Mouse (Mus musculus) cerebellum, adult 18-20 months (tissue): Measurements from ENCODE around the gene Cyld.
"Not testable (repeated sequence)": the region's sequence is repeated elsewhere in the genome, so short reads cannot be mapped to it uniquely, and the experiment has no call there.

Experiments used
- DNase-seq, 2 experiments: peaks; one replicate each; pipeline ENCODE4 v3.0.0; 2021

Cyld gene

DNA sequence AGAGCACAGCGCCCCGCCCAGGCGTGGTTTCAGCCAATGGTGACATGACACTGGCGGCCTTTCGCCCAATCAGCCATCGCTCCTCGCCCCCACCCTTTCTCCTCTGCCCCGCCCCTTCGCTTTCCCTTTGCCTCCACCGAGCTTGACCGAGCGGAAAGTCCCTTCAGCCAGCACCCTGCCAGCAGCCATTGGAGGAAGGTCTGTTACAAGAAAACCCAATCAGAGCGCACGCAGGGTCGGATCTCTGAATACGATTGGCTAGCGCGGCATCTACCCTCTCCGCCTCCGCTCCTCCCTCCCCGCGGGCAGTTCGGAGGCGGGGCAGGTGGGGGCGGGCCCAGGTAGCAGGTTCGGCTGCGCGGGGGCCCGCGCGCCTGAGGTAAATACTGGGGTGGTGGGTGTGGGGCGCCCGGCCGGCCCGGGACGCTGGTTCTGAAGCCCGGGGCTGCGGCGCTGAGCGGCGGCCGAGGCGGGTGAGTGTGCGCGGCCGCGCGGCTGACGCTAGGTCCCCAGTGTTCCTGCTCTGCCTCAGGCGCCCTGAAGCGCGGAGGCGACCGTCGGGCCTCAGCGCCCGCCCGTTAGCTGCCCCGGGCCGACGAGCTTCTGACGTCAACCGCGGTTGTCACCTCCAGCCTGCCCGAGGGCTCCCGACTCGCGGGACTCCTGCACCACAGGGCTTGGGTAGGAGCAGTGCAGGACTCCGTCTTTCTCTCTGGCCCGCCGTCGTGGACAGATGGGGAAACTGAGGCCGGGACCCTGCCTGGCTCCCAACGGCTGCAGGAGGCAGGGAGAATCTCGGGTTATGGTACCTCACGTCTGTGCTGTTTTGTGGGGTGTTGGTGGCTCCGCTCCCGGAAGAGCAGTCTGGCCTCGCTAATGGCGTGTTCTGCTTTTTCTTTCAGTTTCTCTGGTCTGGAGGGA, at the start of gene Cyld:
Cyld (plus strand) TSS at position 308 of the 921 bp plus-strand sequence.
- peak; percentile 97 to 100 for DNase-seq

DNA sequence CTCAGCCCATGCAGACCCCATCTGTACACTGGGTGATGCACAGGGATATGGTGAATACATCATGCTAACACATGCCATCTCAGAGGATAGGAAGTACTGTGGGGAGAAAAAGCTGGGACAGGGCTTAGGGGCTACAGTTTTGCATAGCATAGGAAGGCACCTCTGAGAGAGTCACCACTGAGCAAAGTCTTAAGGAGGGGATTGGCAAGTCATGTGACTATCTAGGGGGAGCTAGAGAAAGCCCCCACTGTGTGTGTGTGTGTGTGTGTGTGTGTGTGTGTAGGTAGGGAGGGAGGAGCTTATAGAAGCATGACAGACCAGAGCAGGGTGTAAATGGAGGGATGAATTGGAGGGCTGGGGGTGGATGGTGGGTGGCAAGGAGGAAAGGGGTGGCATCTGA, 48.5 kb upstream of the Cyld start:
- no peak for DNase-seq

DNA sequence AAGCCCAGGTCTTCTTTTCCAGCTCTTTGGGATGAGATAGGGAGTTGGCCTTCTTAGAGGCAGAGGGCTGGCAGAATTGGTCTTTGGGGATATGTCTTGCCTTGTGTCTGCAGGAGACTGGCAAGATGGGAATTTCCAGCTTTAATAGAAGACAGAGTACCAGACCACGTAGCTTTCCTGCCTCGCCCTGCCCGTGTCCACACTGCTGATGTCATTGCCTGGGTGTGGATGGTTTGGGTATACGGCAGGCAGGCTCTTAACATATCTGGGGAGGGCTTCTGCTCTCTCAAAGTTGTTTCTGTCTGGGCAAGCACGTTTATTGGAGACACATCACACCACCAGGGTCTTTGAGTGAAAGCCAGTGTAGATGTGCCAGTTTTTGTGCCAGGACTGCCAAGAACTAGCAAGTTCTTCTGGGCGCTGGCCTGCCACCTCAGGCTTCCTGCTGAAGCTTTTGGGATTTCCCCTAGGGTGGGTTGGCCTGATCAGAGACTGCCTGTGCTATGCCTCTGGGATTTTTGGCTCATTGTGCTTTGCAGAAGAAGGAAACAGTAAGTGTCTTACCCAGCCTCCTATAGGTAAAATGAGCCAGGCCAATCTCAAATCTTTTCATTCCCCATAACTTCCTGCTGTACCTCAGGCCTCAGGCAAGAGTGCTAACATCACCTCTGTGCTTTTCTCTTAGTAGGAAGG, 46.7 kb upstream of the Cyld start:
- DNase-seq: no peak

DNA sequence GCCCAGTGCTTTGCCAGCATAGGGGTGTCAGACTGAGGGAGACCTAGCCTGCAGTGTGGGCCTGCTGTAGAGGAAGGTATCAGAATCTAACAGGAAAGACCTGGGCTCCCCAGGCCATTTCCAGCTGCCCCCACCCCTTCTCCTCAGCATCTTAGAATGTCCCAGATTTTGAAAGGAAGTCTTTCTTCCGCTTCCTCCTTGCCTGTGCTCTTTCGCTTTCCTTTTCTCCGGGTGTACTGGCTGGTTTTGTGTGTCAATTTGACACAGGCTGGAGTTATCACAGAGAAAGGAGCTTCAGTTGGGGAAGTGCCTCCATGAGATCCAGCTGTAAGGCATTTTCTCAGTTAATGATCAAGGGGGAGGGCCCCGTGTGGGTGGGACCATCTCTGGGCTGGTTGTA, 45.7 kb upstream of the Cyld start:
- not testable (repeated sequence) for DNase-seq

DNA sequence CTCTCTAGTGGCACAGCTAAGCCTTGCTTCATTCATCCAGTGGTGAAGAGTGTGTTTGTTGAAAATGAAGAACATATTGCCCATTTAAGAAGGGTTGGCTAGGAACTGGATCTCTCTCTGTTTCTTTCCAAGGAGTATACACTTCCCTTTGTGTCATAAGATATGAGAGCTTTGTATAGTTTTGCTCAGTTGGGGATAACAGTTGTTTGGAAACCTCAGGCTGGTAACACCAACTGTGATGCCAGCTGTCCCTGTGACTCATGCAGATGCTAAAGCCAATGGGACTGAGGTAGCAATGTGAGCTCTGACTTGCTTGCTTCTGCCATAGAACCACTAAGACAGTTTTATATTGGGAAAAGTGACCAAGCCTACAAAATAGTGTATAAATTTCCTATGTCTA, 41.5 kb upstream of the Cyld start:
- DNase-seq: no peak

DNA sequence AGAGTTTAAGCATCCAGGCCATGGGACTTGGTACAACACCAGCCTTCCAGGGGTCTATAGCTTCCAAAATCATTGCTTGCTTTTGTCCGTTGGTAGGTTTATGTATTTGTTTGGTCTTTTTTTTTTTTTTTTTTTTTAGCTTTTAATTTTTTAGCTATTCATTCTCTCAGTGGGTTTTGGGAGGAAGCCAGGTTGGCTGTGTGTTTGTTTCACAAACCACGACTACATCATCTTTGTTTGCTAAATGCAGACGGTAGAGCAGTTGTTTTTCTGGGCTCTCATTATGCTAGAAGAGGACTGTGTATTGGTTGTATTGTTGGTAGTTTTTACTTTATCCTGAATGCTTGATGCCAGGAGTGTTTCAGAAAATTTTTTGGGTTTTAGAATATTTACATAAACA, 37.0 kb upstream of the Cyld start:
- DNase-seq: no peak

DNA sequence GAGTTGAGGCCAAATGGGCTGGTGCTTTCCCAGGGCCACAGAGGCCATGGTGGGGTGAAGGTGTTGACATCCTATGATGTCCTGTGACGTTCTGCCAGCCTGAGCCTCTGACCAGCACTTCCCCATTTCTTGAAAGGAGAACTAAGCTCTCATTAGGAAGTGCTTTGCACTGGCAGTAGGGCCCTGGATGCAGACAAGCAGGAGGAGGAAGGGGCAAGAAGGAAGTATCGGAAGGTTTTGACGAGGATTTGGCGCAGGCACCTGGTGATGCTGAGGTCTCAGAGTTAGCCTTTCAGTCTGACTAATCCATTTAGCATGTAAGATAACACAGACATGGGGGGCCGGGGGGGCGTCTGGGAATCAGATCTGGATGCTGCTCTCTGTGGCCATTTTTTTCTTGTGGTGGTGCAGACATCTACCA, 34.4 kb upstream of the Cyld start:
- no peak for DNase-seq

DNA sequence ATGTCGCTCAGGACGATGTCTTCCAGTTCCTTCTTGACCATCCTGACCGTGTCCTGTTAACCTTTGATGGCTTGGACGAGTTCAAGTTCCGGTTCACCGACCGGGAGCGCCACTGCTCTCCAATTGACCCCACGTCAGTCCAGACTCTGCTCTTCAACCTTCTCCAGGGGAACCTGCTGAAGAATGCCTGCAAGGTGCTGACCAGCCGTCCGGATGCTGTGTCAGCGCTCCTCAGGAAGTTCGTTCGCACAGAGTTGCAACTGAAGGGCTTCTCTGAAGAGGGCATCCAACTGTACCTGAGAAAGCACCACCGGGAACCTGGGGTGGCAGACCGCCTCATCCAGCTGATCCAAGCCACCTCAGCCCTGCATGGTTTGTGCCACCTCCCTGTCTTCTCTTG, 32.7 kb upstream of the Cyld start:
- no peak for DNase-seq

DNA sequence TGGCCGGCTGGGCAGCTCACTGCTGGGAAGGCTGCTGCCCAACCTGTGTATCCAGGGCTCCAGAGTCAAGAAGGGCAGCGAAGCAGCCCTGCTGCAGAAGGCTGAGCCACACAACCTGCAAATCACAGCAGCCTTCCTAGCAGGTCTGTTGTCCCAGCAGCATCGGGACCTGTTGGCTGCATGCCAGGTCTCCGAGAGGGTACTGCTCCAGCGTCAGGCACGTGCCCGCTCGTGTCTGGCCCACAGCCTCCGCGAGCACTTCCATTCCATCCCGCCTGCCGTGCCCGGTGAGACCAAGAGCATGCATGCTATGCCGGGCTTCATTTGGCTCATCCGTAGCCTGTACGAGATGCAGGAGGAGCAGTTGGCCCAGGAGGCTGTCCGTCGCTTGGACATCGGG, 31.9 kb upstream of the Cyld start:
- DNase-seq: peak; percentile 71 to 74

DNA sequence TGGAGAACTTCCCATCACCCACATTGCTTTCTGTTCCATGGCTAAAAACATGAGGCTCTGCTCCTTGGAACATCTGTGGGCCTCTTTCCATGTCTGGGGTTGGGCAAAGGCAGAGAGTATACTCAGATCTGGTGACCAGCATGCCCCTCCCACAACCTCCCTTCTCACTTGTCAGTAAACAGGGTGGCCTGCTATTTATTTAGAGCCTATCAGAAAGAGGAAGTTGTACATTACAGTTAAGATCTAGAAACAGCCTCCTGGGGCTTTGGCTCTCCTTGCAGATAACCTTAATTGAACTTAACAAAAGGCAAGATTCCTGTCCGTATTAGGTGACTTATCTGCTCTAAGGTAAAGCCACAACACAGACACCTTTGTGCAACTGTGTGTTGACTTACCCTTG, 30.4 kb upstream of the Cyld start:
- no peak for DNase-seq

DNA sequence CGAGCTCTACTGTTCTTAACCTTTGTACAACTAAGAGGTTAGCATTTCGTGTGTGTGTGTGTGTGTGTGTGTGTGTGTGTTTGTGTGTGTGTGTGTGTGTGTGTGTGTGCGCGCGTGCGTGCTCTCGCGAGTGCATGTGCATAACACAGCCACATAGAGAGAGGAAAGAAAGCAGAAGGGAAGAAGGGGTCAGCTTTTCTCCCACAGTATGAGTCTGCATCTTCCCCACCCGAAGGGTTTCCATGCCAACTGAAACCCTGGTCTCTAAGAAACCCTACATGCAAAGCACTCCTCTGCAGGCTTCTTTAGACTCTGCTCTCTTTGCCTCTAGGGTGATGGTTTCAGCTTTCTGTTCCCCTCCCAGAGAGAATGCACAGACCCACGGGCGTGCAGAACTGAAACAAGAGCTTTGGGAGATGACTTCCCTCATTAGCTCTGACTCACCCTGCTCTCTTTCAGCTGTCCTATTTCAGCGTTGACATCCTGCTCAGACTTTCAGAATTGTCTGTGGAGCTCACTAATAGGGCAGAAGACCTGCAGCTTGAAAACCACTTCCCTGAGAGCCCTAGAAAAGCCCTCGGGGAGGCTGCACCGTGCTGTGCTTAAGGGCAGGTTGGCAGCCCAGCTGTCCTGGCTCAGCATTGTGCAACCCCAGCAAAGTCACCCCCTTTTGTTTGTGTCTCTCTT, 28.3 kb upstream of the Cyld start:
- DNase-seq: no peak

DNA sequence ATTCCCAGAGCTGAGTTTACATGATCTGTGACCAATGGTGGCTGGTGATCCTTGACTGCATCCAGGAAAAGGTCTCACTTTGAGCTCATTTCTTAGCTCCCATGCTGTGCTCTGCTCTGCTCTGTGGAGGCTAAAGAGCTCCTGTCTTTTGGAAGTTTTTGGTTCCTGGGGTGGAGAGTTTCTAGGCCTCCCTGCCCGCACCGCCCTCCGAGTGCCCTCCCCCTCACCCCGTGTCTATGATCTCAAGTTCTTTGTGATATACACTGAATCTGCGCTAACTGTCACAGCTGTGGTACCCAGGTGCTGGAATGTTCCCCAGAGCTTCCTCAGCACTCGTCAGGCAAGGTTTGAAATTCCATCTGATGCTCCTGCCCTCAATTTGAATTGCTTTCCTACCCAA, 26.0 kb upstream of the Cyld start:
- no peak for DNase-seq

DNA sequence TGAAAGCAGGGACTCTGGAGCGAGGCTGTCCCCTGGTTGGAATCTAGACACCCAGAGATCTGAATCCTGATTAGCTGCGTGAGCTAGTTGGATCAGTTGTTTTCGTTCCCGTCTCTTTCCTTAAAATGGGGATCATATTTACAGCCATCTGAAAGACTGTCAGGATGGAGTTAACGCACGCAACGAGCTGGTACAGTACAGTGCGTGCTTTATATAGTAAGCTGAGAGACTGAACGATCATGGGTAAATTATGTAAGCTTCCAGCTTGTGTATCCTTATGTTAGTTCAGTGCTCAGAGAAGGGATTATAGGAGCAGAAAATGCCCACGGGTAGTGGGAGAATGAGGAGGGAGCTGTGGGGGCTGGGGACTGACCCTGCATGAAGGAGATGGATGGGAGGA, 25.3 kb upstream of the Cyld start:
- no peak for DNase-seq

DNA sequence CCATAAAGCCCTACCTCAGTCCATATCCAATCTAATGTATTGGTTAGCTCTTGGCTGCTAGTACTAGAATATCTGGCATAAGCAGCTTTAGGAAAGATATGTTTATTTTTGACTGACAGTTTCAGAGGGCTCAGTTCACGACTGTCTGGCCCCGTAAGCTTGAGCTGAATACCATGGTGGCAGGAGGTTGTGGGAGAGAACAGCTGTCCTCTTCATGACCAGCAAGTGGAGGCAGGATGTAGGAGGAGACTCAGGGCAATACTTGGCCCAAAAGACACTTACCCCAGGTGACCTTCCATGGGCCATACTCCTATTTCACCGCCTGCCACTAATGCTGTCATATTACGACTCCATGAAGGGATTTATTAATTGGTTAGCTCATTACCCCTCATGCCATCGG, 23.0 kb upstream of the Cyld start:
- DNase-seq: no peak

DNA sequence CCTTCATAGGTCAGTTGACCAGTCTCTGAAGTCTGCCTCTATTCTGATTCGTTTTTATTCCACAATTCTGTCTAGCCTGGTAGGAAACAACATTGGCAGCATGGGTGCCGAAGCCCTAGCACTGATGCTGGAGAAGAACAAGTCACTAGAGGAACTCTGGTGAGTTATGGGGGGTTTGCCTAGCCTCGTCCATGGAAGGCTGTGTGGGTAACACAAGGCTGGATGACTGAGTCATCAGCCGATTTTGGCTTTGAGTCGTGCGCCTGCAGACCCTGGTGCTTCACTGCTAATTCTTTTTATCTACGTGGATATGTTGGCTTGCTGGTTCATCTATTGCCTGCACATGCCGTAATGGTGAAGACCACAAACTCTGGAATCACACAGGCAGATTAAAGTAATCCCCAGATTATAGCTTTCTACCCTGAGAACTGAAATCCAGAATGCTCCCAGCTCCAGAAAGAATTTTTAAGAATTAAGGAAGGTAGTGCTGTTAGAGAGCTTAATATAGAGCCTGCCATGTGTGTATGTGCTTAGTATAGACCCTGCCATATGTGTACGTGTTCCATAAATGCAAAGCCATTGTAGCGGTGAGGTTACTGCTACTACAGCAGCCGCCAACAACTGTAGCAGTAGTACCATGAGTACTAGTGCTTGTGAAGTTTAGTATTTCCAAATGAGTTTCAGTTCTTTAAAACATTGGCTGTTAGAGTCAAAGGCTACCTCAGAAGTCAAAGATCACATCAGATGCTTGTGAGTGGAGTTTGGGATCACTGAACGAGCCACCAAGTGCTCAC, 21.3 kb upstream of the Cyld start:
- no peak for DNase-seq

DNA sequence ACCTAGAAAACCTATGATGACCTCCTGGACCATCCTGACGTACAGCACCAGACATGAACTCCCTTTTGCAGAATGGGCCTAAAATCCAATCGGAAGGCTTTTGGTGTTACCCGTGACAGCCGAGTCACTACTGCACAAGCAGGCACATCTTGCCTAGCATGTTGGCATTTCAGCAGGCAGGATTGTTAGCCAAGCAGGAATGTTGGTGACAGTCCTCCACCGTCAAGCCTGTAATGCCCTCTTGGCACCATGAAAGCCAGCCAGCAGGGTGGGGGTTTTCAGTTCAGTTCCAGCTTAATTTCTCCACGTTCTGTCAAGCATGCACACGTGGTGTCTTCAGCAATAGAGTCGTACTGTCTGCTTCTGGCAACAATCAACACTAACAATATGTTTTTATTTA, 19.8 kb upstream of the Cyld start:
- DNase-seq: no peak

DNA sequence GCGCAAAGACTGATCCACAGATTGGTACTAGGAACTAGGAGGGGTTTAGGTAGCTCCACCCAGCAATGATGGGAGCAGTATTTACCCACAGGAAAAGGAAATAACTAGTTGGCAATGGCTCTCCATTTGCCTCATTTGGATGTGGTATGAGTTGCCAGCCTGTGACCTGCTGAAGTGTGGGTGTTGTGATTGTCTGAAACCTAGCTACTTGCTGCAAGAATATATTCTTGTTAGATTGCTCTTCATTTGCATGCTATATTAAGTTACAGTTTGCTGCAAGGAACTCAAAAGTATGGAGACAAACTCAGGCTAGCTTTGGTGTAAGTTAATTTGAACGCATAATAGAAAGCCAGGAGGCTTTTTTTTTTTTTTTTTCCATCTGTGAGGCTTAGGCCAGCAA, 16.3 kb upstream of the Cyld start:
- DNase-seq: no peak

DNA sequence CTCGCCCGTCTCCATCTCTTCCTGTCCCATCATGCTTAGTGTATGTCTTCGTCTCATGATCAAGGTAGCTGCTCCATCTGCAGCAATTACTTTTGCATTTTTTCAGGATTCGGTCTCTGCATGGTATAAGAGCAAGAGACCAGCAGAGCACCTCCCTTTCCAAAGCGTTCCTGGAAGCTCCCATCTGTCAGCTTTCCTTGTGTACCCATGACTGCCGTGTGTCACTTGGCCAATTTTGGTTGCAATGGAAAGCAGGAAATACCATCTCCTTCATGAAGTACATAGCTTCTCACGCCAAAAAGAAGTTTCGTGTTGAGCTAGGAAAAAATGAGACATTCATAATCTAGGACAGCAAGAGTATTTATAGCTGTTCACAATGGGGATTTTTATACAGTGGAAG, 15.8 kb upstream of the Cyld start:
- peak in 1 of 2 experiments; percentile 44 for DNase-seq

DNA sequence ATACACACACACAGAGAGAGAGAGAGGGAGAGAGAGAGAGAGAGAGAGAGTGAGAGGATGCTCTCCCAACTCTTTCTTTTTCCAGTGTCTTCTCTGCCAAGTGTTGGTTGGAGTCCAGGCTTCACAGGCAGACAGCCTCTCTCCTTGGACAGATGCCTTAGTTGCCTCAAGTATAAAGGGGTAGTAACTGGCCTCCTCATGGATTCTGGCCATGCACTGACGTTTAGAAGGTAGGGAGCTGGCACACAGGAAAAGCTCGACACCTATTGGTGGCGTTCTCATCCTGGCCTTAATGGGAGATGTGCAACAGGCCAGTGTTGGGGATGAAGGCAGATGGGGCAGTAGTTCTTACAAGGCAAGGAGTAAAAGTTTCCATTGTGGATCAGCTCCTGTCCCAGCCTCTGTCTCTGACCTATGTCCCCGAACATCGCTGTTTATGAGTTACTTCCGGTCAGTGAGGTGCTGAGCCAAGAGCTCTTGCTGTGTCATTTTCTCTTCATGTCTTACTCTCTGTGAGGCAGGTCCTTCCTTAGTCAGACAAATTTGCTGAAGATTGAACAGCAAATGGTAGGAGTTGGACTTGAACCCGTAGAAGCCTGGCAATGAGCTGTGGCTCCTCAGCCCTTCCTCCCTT, 13.1 kb upstream of the Cyld start:
- DNase-seq: no peak

DNA sequence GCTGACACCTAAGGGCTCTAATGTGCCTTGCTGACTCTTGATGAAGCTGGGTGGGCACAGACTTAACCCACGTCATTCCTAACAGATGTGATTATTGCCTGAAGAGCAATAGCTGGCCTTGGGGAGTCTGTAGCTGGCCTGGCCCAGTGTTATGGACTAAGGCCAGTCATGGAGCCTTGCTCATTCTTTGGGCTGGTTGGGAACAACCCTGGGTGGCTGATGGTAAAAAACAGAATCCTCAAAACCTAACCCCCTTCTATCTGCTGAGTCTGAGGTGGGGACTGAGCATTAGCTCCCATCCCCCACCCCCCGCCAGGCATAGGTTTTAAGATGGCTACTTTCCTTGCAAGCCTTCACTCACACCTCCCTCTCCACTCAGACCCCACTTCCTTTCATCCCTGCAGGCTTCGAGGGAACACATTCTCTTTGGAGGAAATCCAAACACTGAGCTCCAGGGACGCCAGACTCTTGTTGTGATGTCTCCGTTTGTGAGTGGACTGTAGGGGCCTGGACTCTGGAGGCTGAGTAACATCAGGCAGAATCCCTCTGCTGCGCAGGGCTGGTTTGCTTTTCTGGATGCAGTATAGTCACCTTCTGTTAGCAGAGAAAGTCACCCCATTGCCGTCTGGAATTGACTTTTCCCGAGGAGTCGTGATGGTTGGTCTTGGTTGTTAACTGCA, 10.5 kb upstream of the Cyld start:
- DNase-seq: no peak

DNA sequence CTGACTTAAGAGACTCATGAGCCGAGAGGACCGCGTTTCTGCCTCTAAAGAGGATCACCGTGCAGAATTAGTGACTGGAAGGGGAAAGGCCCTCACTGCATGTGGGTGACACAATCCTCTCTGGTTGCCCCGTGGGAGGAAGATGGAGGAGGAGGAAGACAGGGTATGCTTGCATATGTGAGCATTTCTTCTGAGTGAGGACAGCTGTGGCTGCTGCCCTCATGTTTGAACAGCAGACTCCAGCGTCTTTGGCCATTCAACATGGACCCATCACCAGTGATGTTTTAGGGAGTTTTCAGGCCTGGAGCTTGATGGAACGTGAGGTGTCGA, 10.0 kb upstream of the Cyld start:
- no peak for DNase-seq

DNA sequence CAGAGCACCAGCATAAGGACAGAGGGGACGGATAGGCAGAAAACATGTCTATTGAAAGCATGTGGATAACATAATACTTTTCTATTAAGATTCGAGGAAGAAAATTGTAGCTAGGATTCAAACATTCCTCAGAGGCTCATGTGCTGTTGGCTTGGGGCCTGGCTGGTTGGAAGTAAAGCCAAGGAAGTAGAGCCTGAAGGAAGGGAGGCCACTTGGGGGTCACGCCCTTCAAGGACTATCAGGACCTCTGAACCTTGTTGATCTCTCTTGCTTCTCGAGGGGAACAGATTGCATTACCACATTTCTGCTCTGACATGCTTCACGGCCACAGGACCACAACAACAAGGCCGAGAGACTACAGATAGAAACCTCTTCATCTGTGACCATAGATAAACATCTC, 7.7 kb upstream of the Cyld start:
- no peak for DNase-seq
